Mouse (Mus musculus): ENCODE data around the gene Tspan18.

DNA sequence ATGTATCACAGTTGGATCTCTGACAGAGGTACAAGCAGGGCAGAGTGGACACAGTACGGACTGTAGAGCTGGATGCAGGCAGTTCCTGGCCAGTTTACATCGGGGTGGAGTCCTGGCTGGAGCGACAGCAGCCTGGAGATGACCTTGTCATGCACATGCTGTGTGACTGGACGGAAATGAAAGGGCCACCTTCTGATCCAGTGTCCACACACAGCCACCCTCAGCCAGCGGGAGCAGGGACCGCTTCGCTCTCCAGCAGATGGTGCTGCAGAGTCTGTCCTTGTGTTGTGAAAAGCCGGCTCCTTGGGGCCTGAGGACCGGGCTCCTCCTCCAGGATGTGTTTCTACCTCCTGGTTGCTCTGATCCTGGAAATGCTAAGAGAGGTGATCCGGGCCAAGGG, 130.6 kb downstream of the Tspan18 start:
- TF ChIP-seq CTCF (IDR thresholded peaks at IDR 0.05; ENCODE audit: low read depth, low read length) (peak; percentile 79), POLR2A (IDR thresholded peaks at IDR 0.05; ENCODE audit: extremely low read depth, insufficient read depth, low read length) (no peak)

Data from liver, adult 2 months (tissue).